Comparison of ENCODE assay signal across 26 mouse cellular contexts in the genomic region with DNA sequence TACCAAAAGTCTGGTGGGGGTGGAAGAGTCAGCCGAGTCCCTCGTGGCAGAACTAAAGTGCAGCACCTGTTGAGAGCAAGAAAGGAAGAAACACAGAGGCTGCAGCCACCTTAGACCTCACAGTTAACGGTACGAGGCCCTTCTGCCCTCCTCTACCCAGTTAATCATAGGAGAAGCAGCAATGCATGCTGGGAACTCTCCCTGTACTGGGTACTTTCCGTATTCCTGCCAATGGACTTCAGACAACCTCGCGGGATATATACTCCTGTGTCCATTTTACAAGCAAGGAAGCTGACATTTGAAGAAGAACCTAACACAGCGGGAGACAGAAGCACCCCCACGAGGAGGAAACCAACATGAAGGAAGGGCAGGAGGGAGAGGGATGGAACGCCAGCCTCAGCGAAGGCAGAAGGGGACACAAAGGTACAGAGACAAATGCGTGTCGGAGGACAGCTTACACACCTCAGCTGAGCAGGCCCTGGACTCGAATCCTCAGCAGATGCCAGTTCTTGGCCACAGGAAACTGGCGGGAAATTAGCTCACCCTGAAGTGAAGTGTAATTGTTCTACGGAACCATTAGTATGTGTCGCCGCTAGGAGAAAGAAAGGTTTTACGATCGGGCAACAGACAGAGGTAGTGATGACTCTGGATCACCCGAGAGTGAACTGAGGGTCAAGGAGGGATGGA.
DNase-seq lines count a peak whose midpoint lies in the region; ATAC-seq and TF ChIP-seq lines count a peak whose summit lies in the region.
"Had no signal": no experiment of that assay in that cellular context is flagged by ENCODE, and none has a peak within 500 bp of the region (broad histone marks: within the 10 kb centered on the region; RNA-seq: fewer than 3 reads in every experiment).

No protein-coding gene starts in this region.

- peak overlapping the region; percentile 72 for H3K4me3 ChIP-seq in E14TG2a.4 (replicated peaks; ENCODE audit: low read length)
- H3K4me3 ChIP-seq in cerebellum, adult 2 months (replicated peaks; ENCODE audit: insufficient read depth, low read depth, low read length), result no peak overlapping the region
- no peak overlapping the region for H3K4me3 ChIP-seq in neural tube, embryonic 15.5 days (replicated peaks)
- H3K4me3 ChIP-seq: embryonic facial prominence, embryonic 15.5 days; forebrain, embryonic 13.5 days; heart, embryonic 10.5 days; heart, embryonic 15.5 days; hindbrain, embryonic 13.5 days; liver, embryonic 15.5 days had no signal

- TF ChIP-seq CTCF in E14TG2a.4 (conservative IDR thresholded peaks at IDR 0.05; ENCODE audit: low read length), result no peak
- TF ChIP-seq CTCF in cerebellum, adult 2 months (IDR thresholded peaks at IDR 0.05; ENCODE audit: borderline replicate concordance, insufficient read depth, low read depth, low read length), result no peak

- H3K36me3 ChIP-seq in E14TG2a.4 (ENCODE audit: insufficient read depth, low read length), result no peaks in the 10 kb centered on the region
- H3K36me3 ChIP-seq in neural tube, embryonic 15.5 days, result no peaks in the 10 kb centered on the region
- H3K36me3 ChIP-seq: embryonic facial prominence, embryonic 15.5 days; heart, embryonic 10.5 days; heart, embryonic 15.5 days; hindbrain, embryonic 13.5 days; liver, embryonic 15.5 days had no signal

- H3K9me3 ChIP-seq in E14TG2a.4 (ENCODE audit: low read length), result no peaks in the 10 kb centered on the region
- no peaks in the 10 kb centered on the region for H3K9me3 ChIP-seq in neural tube, embryonic 15.5 days (replicated peaks)
- H3K9me3 ChIP-seq: embryonic facial prominence, embryonic 15.5 days; forebrain, embryonic 13.5 days; heart, embryonic 10.5 days; heart, embryonic 15.5 days; hindbrain, embryonic 13.5 days; liver, embryonic 15.5 days had no signal

- no peak overlapping the region for H3K9ac ChIP-seq in neural tube, embryonic 15.5 days (replicated peaks)
- H3K9ac ChIP-seq: embryonic facial prominence, embryonic 15.5 days; forebrain, embryonic 13.5 days; heart, embryonic 15.5 days; hindbrain, embryonic 13.5 days; liver, embryonic 15.5 days; lung, embryonic 14.5 days had no signal

- H3K4me1 ChIP-seq in E14TG2a.4 (replicated peaks; ENCODE audit: low read depth, low read length), result peaks cover 68% of the 10 kb centered on the region
- H3K4me1 ChIP-seq in cerebellum, adult 2 months (ENCODE audit: control insufficient read depth, insufficient read depth, low read length), result no peaks in the 10 kb centered on the region; the same call in 1 of the 2 replicates
- H3K4me1 ChIP-seq in neural tube, embryonic 15.5 days, result peaks cover 9% of the 10 kb centered on the region; the same call in 1 of the 2 replicates
- H3K4me1 ChIP-seq: forebrain, embryonic 13.5 days; heart, embryonic 15.5 days; hindbrain, embryonic 13.5 days; liver, embryonic 15.5 days had no signal

- no peak overlapping the region for H3K4me2 ChIP-seq in neural tube, embryonic 15.5 days
- H3K4me2 ChIP-seq: embryonic facial prominence, embryonic 15.5 days; forebrain, embryonic 13.5 days; heart, embryonic 15.5 days; hindbrain, embryonic 13.5 days; liver, embryonic 15.5 days; lung, embryonic 14.5 days had no signal

- TF ChIP-seq POLR2A in cerebellum, adult 2 months (IDR thresholded peaks at IDR 0.05; ENCODE audit: borderline replicate concordance, insufficient read depth, low read length), result no peak

- ATAC-seq in neural tube, embryonic 15.5 days (ENCODE audit: low FRiP score), result no peak
- ATAC-seq: forebrain, embryonic 13.5 days; intestine, embryonic 16.5 days; Patski had no signal

- no peak overlapping the region for H3K27ac ChIP-seq in cerebellum, adult 2 months (ENCODE audit: insufficient read depth, low read length)
- H3K27ac ChIP-seq in neural tube, embryonic 15.5 days (replicated peaks), result no peak overlapping the region
- H3K27ac ChIP-seq: embryonic facial prominence, embryonic 15.5 days; forebrain, embryonic 13.5 days; heart, embryonic 10.5 days; heart, embryonic 15.5 days; hindbrain, embryonic 13.5 days; kidney, postnatal 0 days; liver, embryonic 15.5 days had no signal

- peak; percentile 57 for DNase-seq in ES-CJ7 (ENCODE audit: low read depth, low spot score)
- peak; percentile 48 to 61 for DNase-seq in cerebellum, adult 2 months
- peak; percentile 28 to 31 for DNase-seq in cerebellum, postnatal 36 days
- no peak for DNase-seq in gastrocnemius, postnatal 36 days
- no peak for DNase-seq in urinary bladder, adult 18-20 months (ENCODE audit: low spot score in 2 of 2)
- DNase-seq: adrenal gland, postnatal 25 days; gastrocnemius, postnatal 10 days; heart, postnatal 36 days; kidney, adult 8-10 months; lung, embryonic 14.5 days; lung, postnatal 14 days; midbrain, embryonic 14.5 days; spleen, adult 18-20 months; thymus, adult 2 months; thymus, postnatal 36 days had no signal

- intact Hi-C loops in gastrocnemius, postnatal 36 days (cut with DNase I), result no loop called here

- WGBS in cerebellum, adult 2 months, result 84% methylated on average over 21 of the region's 21 CpGs
- WGBS in neural tube, embryonic 15.5 days, result 75% methylated on average over 21 of the region's 21 CpGs

- peaks cover 26% of the 10 kb centered on the region for H3K27me3 ChIP-seq in E14TG2a.4 (ENCODE audit: insufficient read depth, low read length)
- H3K27me3 ChIP-seq in cerebellum, adult 2 months (ENCODE audit: control insufficient read depth, insufficient read depth, low read length), result no peaks in the 10 kb centered on the region
- H3K27me3 ChIP-seq in neural tube, embryonic 15.5 days (replicated peaks), result no peaks in the 10 kb centered on the region
- H3K27me3 ChIP-seq: embryonic facial prominence, embryonic 15.5 days; forebrain, embryonic 13.5 days; heart, embryonic 15.5 days; hindbrain, embryonic 13.5 days; Patski had no signal

Comparison
In these comparisons a context has a peak if more than half of its experiments do, and no peak if none do; other contexts are left out.
1. DNase-seq: peak in ES-CJ7 (single experiment), cerebellum, adult 2 months (2 of 2) and cerebellum, postnatal 36 days (2 of 2); none in gastrocnemius, postnatal 36 days (0 of 2) and urinary bladder, adult 18-20 months (0 of 2).